Mouse (Mus musculus): ENCODE data around the gene Fam3c. TPM values are rescaled to one million over a fixed set of nuclear protein-coding genes. Genes with fewer than 3 reads are reported as not detected.
"Not testable (repeated sequence)": the region's sequence is repeated elsewhere in the genome, so short reads cannot be mapped to it uniquely, and the experiment has no call there.

The Fam3c gene
- total RNA-seq, 4 experiments from 2014 or later = 80.0 to 93.2 (median 85.2) TPM

GRCm38 (mm10) chr6:22293922-22294321, 62.1 kb downstream of the Fam3c start:
- DNase-seq (ENCODE audit: low spot score in 2 of 2) = no peak

GRCm38 (mm10) chr6:22292056-22292455, 64.0 kb downstream of the Fam3c start:
- DNase-seq (ENCODE audit: low spot score in 2 of 2) = no peak

- no peak for DNase-seq (ENCODE audit: low spot score in 2 of 2)
These were observed 65.3 kb downstream of the Fam3c start for GRCm38 (mm10) chr6:22290790-22291189.

GRCm38 (mm10) chr6:22289461-22290021, 66.5 kb downstream of the Fam3c start:
- DNase-seq (ENCODE audit: low spot score in 2 of 2) = no peak

GRCm38 (mm10) chr6:22288737-22289460, 67.1 kb downstream of the Fam3c start:
- peak; percentile 18 for DNase-seq (ENCODE audit: low spot score in 2 of 2)

- DNase-seq (ENCODE audit: low spot score in 2 of 2) = peak in 1 of 2 experiments; percentile 18
These were observed 67.9 kb downstream of the Fam3c start, which contains the start of gene Wnt16 for GRCm38 (mm10) chr6:22288004-22288736. TSS of gene Wnt16 (plus strand) at chr6:22288227.

- DNase-seq (ENCODE audit: low spot score in 2 of 2) = no peak
These were observed 73.6 kb downstream of the Fam3c start for GRCm38 (mm10) chr6:22282405-22282804.

GRCm38 (mm10) chr6:22280217-22280861, 75.7 kb downstream of the Fam3c start:
- DNase-seq (ENCODE audit: low spot score in 2 of 2) = peak in 1 of 2 experiments; percentile 21

- no peak for DNase-seq (ENCODE audit: low spot score in 2 of 2)
These were observed 78.1 kb downstream of the Fam3c start for GRCm38 (mm10) chr6:22277941-22278340.

- no peak for DNase-seq (ENCODE audit: low spot score in 2 of 2)
These were observed 86.1 kb downstream of the Fam3c start for GRCm38 (mm10) chr6:22269840-22270521.

- no peak for DNase-seq (ENCODE audit: low spot score in 2 of 2)
These were observed 87.4 kb downstream of the Fam3c start for GRCm38 (mm10) chr6:22268677-22269076.

- DNase-seq (ENCODE audit: low spot score in 2 of 2) = no peak
These were observed 88.0 kb downstream of the Fam3c start for GRCm38 (mm10) chr6:22267807-22268667.

- DNase-seq (ENCODE audit: low spot score in 2 of 2) = no peak
These were observed 90.0 kb downstream of the Fam3c start for GRCm38 (mm10) chr6:22266018-22266417.

- not testable (repeated sequence) for DNase-seq (ENCODE audit: low spot score in 2 of 2)
These were observed 91.9 kb downstream of the Fam3c start for GRCm38 (mm10) chr6:22264094-22264493.

GRCm38 (mm10) chr6:22262519-22262918, 93.5 kb downstream of the Fam3c start:
- no peak for DNase-seq (ENCODE audit: low spot score in 2 of 2)

- DNase-seq (ENCODE audit: low spot score in 2 of 2) = no peak
These were observed 97.3 kb downstream of the Fam3c start for GRCm38 (mm10) chr6:22258784-22259183.
